Comparison of ENCODE assay signal across 8 mouse cellular contexts in the genomic region with DNA sequence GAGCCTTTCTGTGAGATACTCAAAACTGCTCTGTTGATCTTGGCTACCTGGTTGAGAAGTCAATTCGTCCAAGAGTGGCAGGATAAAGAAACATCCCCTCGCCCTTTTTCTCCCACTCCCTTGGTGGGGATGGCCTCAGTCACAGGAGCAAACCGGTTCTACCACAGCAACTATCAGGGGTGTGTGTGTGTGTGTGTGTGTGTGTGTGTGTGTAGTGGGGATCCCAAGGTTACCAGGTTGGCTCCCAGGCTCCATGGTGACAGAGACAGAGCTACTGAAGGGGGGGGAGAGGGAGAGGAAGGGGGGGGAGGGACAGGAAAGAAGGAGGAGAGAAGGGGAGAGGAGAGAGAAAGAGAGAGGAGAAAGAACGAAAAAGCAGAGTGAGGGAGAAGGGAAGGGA. TPM values are rescaled to one million over a fixed set of nuclear protein-coding genes. Genes with fewer than 3 reads are reported as not detected.
DNase-seq lines count a peak whose midpoint lies in the region; ATAC-seq lines count a peak whose summit lies in the region.

No protein-coding gene starts in this region.

- no peak overlapping the region for H3K4me3 ChIP-seq in lung, embryonic 15.5 days
- H3K4me3 ChIP-seq in forebrain, embryonic 14.5 days (ENCODE audit: low read depth, low read length) = 0 out of 2 replicates have a peak overlapping the region, but pooled peaks have one; percentile 16
- H3K4me3 ChIP-seq in limb, embryonic 10.5 days = peak overlapping the region; percentile 40
- peak overlapping the region; percentile 39; the same call in 1 of the 2 replicates for H3K4me3 ChIP-seq in neural tube, embryonic 15.5 days (replicated peaks)

- H3K36me3 ChIP-seq in lung, embryonic 15.5 days = no peaks in the 10 kb centered on the region
- H3K36me3 ChIP-seq in forebrain, embryonic 14.5 days (ENCODE audit: control insufficient read depth, insufficient read depth, low read length) = no peaks in the 10 kb centered on the region
- H3K36me3 ChIP-seq in limb, embryonic 10.5 days = no peaks in the 10 kb centered on the region
- H3K36me3 ChIP-seq in neural tube, embryonic 15.5 days = no peaks in the 10 kb centered on the region

- peaks cover 16% of the 10 kb centered on the region for H3K4me1 ChIP-seq in lung, embryonic 15.5 days
- peaks cover 8% of the 10 kb centered on the region; the same call in 1 of the 2 replicates for H3K4me1 ChIP-seq in forebrain, embryonic 14.5 days (ENCODE audit: control insufficient read depth, insufficient read depth, low read length)
- peaks cover 40% of the 10 kb centered on the region for H3K4me1 ChIP-seq in limb, embryonic 10.5 days
- peaks cover 23% of the 10 kb centered on the region for H3K4me1 ChIP-seq in neural tube, embryonic 15.5 days

- no peak overlapping the region for H3K9ac ChIP-seq in lung, embryonic 15.5 days
- H3K9ac ChIP-seq in forebrain, embryonic 14.5 days (ENCODE audit: low read length) = no peak overlapping the region
- H3K9ac ChIP-seq in neural tube, embryonic 15.5 days (replicated peaks) = no peak overlapping the region

- peak overlapping the region; percentile 62 for H3K4me2 ChIP-seq in lung, embryonic 15.5 days
- peak overlapping the region; percentile 53 for H3K4me2 ChIP-seq in forebrain, embryonic 14.5 days (ENCODE audit: low read length)
- H3K4me2 ChIP-seq in neural tube, embryonic 15.5 days = peak overlapping the region; percentile 75

- peak; percentile 61; the same call in 1 of the 2 replicates for ATAC-seq in lung, embryonic 15.5 days (ENCODE audit: borderline replicate concordance, extremely low read depth, low FRiP score, low TSS enrichment)
- ATAC-seq in forebrain, embryonic 14.5 days = peak; percentile 49
- peak; percentile 30; the same call in 1 of the 2 replicates for ATAC-seq in neural tube, embryonic 15.5 days (ENCODE audit: low FRiP score)

- DNase-seq in lung, postnatal 14 days = no peak
- peak; percentile 19 for DNase-seq in forebrain, embryonic 14.5 days (ENCODE audit: low spot score)
- DNase-seq in limb, embryonic 10.5 days (ENCODE audit: low spot score) = peak; percentile 45
- DNase-seq in right cerebral cortex, adult 2 months (ENCODE audit: low spot score in 2 of 2) = no peak
- DNase-seq in ovary, adult 18-20 months (ENCODE audit: low spot score) = no peak
- DNase-seq in urinary bladder, postnatal 25 days (ENCODE audit: low spot score) = no peak

- H3K9me3 ChIP-seq in lung, embryonic 15.5 days = no peaks in the 10 kb centered on the region
- no peaks in the 10 kb centered on the region for H3K9me3 ChIP-seq in forebrain, embryonic 14.5 days (replicated peaks; ENCODE audit: control insufficient read depth, low read length)
- no peaks in the 10 kb centered on the region for H3K9me3 ChIP-seq in limb, embryonic 10.5 days (replicated peaks)
- H3K9me3 ChIP-seq in neural tube, embryonic 15.5 days (replicated peaks) = no peaks in the 10 kb centered on the region

- peaks cover 29% of the 10 kb centered on the region for H3K27me3 ChIP-seq in lung, embryonic 15.5 days
- peaks cover 20% of the 10 kb centered on the region for H3K27me3 ChIP-seq in forebrain, embryonic 14.5 days (replicated peaks; ENCODE audit: control insufficient read depth, insufficient read depth, low read length)
- H3K27me3 ChIP-seq in limb, embryonic 10.5 days (ENCODE audit: low read depth, poor library complexity, severe bottlenecking) = peaks cover 31% of the 10 kb centered on the region
- peaks cover 15% of the 10 kb centered on the region for H3K27me3 ChIP-seq in neural tube, embryonic 15.5 days (replicated peaks)

- H3K27ac ChIP-seq in lung, embryonic 15.5 days = peak overlapping the region; percentile 65
- peak overlapping the region; percentile 70; the same call in 1 of the 2 replicates for H3K27ac ChIP-seq in forebrain, embryonic 14.5 days (ENCODE audit: low read depth, low read length)
- H3K27ac ChIP-seq in limb, embryonic 10.5 days = peak overlapping the region; percentile 93
- peak overlapping the region; percentile 78; the same call in 1 of the 2 replicates for H3K27ac ChIP-seq in neural tube, embryonic 15.5 days (replicated peaks)

- WGBS in lung, embryonic 15.5 days = 25% methylated on average over 4 of the region's 4 CpGs
- 43% methylated on average over 4 of the region's 4 CpGs for WGBS in forebrain, embryonic 14.5 days
- 44% methylated on average over 4 of the region's 4 CpGs for WGBS in limb, embryonic 10.5 days
- 38% methylated on average over 4 of the region's 4 CpGs for WGBS in neural tube, embryonic 15.5 days

RNA-seq across cellular contexts. Expression of a gene that starts 4.0 kb away (rescaled TPM):
- polyA plus RNA-seq in lung, embryonic 15.5 days (2015; fragmentation: Nextera tagmentation; extraction: Ambion mirVana) = 0.36 and 0.88 TPM in 2 replicates
- polyA plus RNA-seq in forebrain, embryonic 14.5 days (2014; fragmentation: Nextera tagmentation; extraction: Ambion mirVana) = 2.7 and 3.6 TPM in 2 replicates
- polyA plus RNA-seq in limb, embryonic 10.5 days (2016; fragmentation: Nextera tagmentation; extraction: Ambion mirVana) = 1.5 and 5.6 TPM in 2 replicates
- 4.0 and 6.3 TPM in 2 replicates for polyA plus RNA-seq in neural tube, embryonic 15.5 days (2015; fragmentation: Nextera tagmentation; extraction: Ambion mirVana)

RNA-seq across cellular contexts. Expression of a gene that starts 19.7 kb away (rescaled TPM):
- polyA plus RNA-seq in lung, embryonic 15.5 days (2015; fragmentation: Nextera tagmentation; extraction: Ambion mirVana) = 86.3 and 88.2 TPM in 2 replicates
- polyA plus RNA-seq in forebrain, embryonic 14.5 days (2014; fragmentation: Nextera tagmentation; extraction: Ambion mirVana) = 26.9 and 28.9 TPM in 2 replicates
- 40.6 and 44.3 TPM in 2 replicates for polyA plus RNA-seq in limb, embryonic 10.5 days (2016; fragmentation: Nextera tagmentation; extraction: Ambion mirVana)
- polyA plus RNA-seq in neural tube, embryonic 15.5 days (2015; fragmentation: Nextera tagmentation; extraction: Ambion mirVana) = 36.9 and 37.9 TPM in 2 replicates

RNA-seq across cellular contexts. Expression of a gene that starts 59.2 kb away (rescaled TPM):
- 45.2 and 47.3 TPM in 2 replicates for polyA plus RNA-seq in lung, embryonic 15.5 days (2015; fragmentation: Nextera tagmentation; extraction: Ambion mirVana)
- 43.1 and 52.2 TPM in 2 replicates for polyA plus RNA-seq in forebrain, embryonic 14.5 days (2014; fragmentation: Nextera tagmentation; extraction: Ambion mirVana)
- 68.2 and 71.3 TPM in 2 replicates for polyA plus RNA-seq in limb, embryonic 10.5 days (2016; fragmentation: Nextera tagmentation; extraction: Ambion mirVana)
- 42.6 and 46.8 TPM in 2 replicates for polyA plus RNA-seq in neural tube, embryonic 15.5 days (2015; fragmentation: Nextera tagmentation; extraction: Ambion mirVana)

Comparison
In these comparisons a context has a peak if more than half of its experiments do, and no peak if none do; other contexts are left out.
1. DNase-seq: peak in forebrain, embryonic 14.5 days (single experiment) and limb, embryonic 10.5 days (single experiment); none in lung, postnatal 14 days (single experiment), right cerebral cortex, adult 2 months (0 of 2), ovary, adult 18-20 months (single experiment) and urinary bladder, postnatal 25 days (single experiment).
2. Peak in every context shown above with its lines, with median percentiles within 50 percentile points of each other: ATAC-seq, H3K27ac ChIP-seq and H3K4me2 ChIP-seq.